Mouse (Mus musculus) cerebral cortex, adult 2 months (tissue): ENCODE data around the gene Hoxa6.

Source experiments
- WGBS: fragments of 180-500 bp; shearing (Covaris S2); methylation state at CpG from one replicate; pipeline ENCODE4 v1.1.7; 2018; 5-methylcytosine and 5-hydroxymethylcytosine counted together

The Hoxa6 gene

DNA sequence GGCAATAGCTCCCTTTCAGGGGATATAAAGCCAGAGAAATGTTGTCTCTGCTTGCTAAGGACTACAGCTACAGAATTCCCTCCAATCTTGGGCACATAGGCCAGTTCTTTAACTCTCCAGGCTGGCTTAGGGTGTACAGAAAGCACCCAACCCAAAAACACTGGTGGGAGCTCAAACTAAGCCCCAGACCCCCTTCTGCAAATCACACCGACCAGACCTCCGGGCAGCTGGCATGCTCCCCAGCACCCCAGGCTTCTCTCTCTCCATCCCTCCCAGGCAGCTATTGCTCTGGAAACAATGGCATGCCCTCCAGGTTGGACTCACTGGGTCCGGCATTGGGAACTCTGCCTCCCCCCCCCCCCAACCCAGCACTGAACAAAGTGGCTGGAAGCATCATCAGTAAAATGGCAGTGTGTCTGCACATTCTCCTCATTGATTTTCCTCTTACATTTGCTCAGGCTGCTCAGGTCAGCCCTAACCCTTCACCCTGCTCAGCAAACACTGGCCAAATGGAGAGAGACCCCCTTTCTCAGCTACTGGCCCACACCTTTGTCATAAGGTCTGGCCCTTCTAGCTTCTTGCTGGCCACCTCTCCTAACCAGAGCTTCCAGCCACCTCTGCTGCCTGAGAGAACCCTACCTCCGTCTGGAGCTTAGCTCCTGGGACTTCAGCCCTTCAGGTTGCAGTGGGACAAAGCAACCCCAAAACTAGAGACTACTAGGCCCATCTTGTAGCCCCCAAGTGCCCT is 29.4 kb downstream of the Hoxa6 start:
- WGBS = 5% methylated on average over 4 of the region's 4 CpGs

DNA sequence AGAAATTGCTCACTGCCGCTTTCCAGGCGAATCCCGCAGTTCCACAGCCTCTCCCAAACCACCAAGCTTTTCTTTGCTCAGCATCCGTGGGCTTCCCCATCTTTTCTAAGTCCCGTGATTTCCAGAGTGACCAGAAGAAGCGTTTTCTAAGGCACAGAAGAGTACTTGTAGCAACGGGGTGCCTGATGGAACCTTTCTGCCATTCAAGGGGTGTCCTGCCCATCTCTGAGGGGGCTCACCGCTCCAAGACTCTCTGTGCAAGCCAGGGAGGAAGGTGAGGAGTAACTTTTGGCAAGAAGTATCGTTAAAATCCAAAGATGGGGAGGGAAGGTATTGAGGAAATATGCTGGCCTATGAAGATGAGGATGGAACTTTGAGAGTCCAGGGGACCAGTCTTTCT is 30.7 kb downstream of the Hoxa6 start:
- 3% methylated on average over 9 of the region's 9 CpGs for WGBS

DNA sequence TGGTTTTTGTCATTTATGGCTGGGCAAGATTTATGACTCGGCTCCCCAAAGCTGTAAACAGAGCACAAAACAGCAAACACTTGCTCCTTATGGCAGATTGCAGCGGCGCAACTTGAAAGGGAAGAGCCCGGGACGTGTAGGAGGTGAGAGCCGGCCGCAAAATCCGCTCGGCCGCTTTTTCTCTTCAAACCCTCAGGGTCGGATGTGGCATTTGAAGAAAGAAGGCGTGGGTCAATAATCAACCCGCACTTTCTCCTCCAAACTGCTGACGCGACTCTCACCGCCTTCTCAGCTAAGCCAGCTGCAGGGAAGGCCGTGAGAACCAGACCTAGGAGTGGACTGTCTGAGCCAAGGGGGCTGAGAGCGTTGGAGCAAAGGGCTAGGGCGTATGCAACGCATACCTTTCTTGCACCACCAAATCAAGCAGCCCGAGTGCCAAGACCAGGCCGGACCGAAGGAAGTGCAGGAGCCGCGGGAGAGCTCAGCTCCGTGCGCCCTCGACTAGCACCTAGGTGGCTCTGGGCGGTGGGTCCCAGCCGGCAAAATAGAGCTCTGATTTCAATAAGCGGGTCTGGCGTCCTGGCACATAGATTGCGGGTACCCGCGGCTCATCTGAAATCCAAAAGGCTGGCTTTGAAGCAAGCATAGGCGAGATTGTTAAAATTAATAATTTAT is 31.3 kb downstream of the Hoxa6 start, which contains the start of gene 5730596B20Rik:
Gene 5730596B20Rik (plus strand): TSS at position 438 of the 675 bp plus-strand sequence.
- WGBS = 3% methylated on average over 36 of the region's 36 CpGs

DNA sequence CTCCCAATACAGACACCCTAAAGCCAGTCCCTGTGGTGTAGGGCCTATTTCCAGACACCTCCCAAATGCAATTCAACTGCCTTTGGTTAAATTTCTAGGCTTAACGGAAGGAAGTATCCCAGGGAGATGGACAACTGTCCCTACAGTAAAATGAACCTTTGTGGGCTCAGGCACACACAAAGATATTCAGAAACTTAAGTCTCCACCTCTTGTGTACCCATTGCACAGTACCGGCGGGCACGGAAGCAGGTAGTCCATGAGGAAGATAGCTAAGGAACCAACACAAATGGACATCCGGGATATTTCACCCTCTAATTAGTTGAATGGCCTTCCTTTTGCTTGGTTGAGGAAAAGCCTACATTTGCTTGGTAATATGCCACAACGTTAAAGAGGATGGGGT is 32.1 kb downstream of the Hoxa6 start:
- 5% methylated on average over 6 of the region's 6 CpGs for WGBS

DNA sequence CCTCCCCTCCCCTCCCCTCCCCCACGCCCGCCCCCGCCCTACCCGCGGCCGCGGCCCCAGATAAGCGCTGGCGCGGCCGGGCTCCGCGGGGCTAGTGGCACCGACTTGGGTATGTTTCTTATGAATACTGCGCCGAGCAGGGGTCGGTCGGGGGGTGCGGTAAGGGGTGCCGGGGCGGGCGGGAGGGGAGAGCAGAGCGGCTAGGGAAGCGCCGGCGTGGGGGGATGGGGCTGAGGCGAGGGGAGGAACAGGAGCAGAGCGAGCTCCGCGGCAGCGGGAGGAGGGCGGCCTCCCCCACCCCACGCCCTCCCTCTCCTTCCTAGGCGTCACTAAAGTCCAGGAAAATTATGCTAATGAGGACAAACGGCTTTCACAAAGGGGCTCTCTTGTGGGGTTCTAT is 32.7 kb downstream of the Hoxa6 start:
- 3% methylated on average over 20 of the region's 35 CpGs for WGBS

DNA sequence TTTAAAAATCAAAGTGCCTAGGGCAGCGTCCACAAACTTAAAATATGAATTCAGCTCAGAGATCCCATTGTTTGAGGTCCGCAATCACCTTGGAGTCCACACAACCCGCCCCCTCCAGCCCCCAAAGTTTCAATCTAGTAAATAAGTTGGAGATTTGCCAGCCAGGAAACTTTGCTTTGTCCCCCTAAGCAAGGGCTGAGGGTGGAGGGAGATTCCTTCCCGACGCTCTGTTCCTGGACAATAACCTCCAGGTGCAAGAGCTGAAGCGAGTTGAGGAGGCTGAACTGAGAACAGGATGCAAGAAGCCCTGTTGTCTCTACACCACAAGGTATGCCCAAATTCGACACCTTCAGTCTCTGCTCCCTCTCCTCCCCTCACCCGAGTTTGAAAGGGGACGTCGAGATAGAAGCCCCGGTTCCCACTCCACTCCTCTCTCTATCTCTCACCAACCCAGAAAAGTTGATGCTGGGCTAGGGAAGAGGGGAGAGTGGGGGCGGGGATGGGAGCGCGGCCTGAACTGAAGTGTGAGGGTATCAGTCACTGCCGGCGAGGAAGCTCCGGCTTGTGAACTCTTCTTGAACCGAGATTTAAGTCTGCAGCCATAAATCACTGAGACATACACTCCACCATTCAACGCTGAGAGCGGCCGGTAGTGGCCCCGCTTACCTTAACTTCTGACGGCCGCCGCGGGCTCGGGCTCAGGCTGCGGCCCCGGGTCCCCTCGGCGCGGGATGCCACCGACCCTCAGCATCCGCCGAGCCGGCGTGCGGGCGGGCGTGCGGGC is 33.4 kb downstream of the Hoxa6 start:
- under 1% methylated on average over 41 of the region's 41 CpGs for WGBS

DNA sequence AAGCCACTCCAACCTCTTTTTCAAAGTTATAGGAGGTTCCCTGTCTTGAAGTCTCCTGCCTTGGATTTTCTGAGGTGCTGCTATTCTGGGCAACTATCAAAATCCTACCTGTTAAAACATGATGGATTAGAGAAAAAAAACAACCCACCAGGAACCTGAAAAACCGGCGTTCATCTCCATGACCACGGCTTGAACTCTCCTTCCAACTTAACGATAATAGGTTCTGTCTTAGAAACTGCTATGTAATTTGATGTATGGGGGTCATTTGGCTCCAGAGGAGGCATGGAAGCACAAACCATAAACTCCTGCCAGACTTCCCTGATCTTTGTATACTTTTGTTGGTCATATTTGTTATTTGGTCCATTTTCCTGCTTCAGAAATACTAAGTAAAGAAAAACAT is 34.9 kb downstream of the Hoxa6 start:
- 6% methylated on average over 4 of the region's 4 CpGs for WGBS

DNA sequence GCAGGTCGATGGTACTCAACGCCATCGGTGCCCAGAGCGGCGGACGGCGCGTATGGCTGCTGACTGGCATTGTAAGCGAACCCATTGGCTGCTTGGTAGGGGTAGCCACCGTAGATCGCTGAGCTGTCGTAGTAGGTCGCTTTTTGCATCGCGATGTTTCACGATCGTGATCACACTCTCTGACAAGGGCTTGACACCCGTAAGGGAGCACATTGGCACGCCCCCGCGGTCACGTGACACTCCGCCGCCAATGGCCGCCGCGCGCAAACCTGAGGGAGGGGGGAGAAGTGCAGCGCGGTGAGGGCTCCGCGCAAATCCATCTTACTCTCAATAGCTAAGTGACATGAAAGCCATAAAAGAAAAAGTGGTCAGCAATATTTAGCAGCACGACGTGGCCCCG is 36.0 kb downstream of the Hoxa6 start:
- WGBS = 2% methylated on average over 35 of the region's 35 CpGs

DNA sequence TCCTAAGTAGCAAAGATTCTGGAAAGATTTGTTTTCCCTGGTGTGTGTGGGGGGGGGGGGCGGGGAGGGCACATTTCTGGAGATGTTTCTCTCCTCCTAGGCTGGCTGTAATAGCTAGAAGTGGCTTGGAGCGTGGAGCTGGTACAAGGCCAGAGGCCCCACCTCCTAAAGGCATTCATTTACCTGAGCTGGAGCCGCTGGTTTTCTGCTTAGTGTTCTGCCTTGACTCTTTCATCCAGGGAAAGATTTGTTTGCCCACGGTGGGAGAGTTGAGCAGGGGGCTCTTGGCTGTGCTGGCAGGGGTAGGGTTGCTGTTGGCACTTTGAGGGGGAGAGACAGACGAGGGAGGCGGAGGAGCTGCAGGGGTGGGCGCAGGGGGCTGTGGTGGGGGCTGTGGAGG is 36.6 kb downstream of the Hoxa6 start:
- 11% methylated on average over 7 of the region's 7 CpGs for WGBS

DNA sequence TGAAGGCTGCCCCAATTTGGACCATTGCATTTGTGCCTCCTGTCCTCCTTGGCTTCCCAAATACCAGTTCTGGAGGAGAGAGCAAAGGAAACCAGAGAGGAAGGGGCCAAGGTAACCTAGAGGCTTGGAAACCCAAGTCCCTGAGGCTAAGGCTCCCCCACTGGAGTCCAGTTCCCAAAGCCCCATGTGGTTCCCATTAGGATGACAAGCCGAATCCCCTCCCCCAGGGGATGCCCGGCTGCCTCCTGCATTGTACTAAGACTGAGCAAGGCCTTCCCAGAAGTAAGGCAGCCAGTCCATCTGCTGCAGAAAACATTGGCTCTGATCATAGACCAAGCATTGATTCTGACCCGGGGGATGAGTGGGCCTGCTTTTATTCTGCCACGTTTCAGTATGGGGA is 37.2 kb downstream of the Hoxa6 start:
- 13% methylated on average over 4 of the region's 4 CpGs for WGBS

DNA sequence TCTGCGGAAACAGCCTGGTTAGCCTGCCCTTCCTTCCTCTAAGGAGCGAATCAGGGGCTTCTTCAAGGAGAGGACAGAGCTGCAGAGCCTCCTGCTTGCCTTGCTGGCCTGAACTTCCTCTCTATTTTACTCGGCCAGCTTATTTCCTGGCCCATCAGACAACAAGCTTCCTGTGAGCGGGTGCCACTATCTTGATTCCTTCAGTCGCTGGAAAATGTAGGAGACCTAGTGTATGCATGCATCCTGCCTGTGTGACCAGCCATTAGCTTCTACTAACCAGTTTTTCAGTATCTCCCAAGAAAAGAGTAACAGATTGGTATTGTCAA is 37.7 kb downstream of the Hoxa6 start:
- WGBS = 16% methylated on average over 5 of the region's 5 CpGs

DNA sequence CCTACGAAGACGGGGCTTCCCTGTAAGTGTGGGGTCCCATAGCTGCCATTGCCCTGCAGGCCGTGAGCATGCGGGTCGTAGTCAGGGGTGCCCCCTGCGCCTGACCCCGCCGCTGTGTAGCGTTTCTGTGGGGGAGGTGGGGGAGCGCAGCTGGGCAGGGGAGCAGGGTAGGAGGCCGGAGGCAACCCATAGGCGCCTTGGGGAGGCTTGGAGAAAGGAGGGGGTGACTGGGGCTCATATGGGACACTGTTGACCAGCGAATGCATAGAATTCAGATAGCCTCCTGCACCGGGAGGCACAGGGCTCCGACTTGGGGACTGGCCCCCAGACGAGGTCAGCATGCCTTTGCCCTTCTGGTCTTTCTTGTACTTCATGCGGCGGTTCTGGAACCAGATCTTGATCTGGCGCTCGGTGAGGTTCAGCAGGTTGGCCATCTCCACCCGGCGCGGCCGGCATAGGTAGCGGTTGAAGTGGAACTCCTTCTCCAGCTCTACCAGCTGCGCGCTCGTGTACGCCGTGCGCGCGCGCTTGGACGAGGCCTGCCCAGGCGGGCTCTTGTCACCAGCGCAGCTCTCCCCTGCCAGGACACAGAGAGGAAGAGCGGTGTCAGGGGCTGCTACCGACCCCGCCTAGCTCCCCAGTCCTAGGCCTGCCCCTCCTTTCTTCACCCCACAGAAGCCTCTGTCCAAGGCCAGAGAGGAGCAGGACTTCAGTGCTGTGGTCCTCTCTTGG is 38.2 kb downstream of the Hoxa6 start:
- 3% methylated on average over 40 of the region's 40 CpGs for WGBS

DNA sequence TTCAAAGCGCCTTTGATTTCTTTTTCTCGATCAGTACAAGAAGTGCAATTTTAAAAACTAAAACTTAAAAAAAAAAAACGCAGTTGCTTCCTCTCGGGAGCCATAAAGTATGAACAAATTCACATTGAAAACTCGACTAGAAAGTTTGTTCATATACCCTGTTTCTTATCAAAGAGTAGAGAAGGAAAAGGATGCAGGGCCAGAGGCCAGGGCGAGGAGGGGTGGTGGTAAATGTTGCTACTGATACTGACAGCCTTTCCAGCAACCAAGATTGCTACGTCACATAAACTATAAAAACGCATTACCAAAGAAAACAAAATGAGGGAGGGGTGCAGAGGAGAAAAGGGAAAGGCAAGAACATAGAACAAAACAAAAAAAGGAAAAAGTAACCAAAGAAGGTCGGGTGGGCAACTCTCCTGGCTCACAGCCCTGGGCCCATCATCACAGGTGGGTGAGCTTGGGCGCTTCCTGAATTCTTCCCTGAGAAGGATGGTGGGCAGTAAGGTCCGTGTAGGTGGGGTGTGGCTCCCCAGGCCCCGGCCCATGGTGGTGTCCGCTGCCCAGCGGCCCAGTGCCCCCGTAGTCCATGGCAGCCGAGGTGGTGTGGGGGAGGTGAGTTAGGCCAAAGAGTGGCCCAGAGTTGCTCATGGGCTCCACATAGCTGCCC is 38.9 kb downstream of the Hoxa6 start:
- 11% methylated on average over 16 of the region's 16 CpGs for WGBS

DNA sequence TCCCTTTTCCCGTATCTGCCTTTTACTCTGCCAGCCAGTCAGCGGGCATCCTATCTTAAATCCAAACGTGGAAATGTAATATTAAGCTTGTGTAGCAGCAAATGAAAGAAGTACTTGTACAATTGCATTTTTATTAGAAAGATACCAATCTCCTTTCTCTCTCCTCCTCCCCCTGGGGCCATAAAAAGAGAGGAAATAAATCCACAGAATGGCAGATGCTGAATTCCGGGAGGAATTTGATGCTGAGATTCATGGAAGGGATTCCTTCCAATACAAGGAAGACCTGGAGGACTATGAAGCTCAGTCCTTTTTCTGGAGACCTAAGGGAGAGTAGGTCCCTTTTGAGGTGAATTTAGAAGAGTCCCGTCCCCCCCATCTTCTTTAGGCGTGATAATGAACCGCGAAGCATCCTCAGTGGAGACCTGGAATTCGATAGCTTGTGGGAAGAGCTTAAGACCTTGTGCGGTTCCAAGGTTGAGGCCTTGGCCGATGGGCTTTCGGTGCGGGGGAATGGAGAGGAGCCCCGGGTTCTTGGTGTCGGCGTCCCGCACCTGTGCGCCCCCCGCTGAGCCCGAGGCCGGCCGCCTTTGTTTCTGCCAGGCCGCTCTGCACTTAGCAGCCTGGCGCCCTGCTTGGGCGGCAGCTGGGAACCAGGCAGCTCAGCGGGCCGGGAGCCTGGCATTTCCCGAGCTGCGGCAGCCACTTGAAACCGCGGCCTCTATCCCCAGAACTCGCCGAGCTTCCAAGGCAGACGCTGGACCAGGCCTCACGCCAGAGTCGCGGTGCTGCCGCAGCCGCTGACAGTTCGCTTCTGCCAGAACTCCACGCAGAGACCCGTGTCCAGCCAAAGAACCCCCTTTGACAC is 40.1 kb downstream of the Hoxa6 start:
- WGBS = 5% methylated on average over 42 of the region's 42 CpGs

DNA sequence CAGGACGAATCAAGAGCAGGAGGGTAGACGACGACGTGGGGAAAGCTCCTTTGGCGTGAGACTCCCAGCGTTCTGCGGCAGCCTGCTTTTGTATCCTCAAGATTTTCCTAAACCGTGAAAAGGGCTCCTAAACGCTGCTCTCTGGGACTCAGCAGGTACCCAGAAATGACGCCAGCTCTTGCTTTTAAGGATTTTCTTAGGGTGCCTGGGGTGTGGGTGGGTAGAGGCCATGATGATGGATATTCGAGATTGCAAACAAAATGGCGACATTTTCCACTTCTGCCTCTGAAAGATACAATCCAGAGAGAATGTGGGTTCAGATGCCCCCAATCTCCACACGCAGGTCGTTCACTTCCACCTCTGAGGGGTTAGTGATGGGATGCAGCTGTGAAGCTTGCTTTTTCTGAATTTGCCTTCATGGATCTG is 40.8 kb downstream of the Hoxa6 start:
- WGBS = 5% methylated on average over 14 of the region's 14 CpGs

DNA sequence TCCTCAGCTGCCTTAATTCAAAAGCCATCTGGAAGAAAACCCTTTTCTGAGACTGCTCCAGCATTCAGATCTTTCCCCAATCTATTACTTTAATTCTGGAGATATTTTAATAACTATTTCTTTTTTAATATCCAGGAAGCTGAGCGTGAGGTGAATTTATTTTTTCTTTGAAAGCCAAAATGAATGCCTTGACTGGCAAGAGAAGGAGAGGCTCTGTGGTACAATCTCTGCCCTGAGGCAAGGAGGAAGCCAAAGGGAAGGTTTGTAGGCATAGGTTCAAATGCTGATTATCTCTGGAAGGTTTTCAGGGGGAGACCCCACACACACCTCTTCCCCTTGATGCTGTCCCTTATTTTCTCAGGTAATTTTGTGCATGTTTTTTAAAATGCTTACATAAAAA is 41.3 kb downstream of the Hoxa6 start:
- WGBS = 15% methylated on average over 1 of the region's 1 CpGs

DNA sequence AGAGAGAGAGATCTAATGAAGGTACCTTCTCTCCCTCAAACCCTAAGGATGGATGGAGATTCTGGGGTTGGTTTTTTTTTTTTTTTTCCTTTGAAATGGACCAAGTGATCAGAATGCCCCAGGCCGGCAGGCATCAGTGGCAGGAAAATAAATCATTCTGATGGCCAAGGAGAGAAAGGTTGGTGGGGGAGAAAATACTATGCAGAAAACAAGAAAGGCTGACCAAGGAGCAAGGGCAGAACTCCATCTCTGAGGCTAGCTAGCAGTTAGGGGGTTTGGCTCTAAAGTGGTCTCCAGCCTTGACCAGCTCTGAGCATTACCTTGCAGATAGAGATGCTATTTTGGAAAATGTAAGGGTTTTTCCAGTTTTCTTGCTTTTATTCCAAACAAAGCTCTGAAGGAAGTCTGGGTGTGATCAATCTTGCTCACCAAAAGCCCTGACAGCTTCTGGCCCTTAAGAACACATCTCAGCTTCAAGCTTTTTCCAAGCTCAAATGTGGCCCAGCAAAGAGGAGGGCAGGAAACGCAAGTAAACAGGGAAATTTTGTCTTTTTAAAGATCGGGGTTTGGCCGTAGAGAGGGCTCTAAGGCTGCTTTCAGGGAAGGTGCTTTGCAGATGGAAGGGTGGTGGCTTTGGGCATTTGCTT is 42.0 kb downstream of the Hoxa6 start:
- 5% methylated on average over 4 of the region's 4 CpGs for WGBS

DNA sequence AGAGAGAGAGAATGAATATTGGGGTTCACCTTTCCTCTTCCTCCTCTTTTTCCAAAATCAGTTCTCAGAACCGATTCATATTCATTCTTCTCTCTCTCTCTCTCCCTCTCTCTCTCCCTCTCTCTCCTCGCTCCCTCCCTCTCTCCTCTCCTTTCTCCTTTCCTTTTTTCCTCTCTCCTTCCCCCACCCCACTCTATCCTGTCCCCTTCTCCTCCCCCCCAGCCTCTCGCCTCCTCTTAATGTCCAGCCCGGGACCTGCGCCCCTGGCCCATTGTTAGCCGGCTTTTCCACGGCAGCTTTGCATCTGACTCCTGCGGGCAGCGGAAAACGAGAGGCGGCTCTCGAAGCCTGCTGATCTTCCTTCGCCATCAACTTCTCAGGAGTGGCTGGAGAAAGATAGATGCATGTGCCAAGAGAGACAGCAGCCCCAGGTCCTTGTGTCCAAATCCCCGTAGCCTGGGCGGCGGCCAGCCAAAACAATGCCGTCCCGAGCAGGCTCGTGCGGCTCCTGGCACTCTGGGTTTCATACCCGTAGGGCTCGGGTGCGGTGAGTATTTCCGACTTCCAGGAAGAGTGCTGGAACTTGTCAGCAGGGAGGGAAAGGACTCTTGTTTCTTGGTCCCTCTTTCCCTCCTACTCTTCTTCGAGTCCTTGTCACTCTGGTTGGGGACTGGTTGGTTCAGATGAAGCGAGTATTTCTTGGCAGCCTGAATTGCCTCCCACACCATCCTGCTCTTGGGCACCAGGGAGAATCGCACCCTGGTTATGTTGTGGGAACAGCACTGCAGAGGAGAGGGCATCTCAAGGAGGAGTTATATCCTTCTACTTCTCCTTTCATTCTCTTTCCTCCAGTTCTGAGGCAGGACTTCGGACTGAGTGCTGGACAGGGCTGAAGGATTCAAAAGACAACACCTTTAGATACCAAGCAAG is 42.8 kb downstream of the Hoxa6 start:
- 3% methylated on average over 28 of the region's 28 CpGs for WGBS
